Mouse (Mus musculus) liver, adult 2 months (tissue): Measurements from ENCODE around the gene Cry2. TPM values are rescaled to one million over a fixed set of nuclear protein-coding genes. Genes with fewer than 3 reads are reported as not detected.

ENCODE experiments used
- DNase-seq: peaks from one replicate; pipeline ENCODE4 v3.0.0-alpha.2; 2011; ENCODE audit warnings: low read depth, low spot score; ENCODE audit errors: extremely low read depth
- H3K27ac ChIP-seq: fragments of 200-500 bp; replicated peaks from 2 replicates; pipeline ENCODE4 v1.5.1; 2012; ENCODE audit warnings: low read depth, mild to moderate bottlenecking, control low read depth, inconsistent platforms, low read length; ENCODE audit not compliant: insufficient read depth
- H3K27me3 ChIP-seq: fragments of 200-500 bp; 2 replicates; pipeline ENCODE4 v1.6.1; 2012; ENCODE audit warnings: mild to moderate bottlenecking, moderate library complexity, low read length, inconsistent platforms; ENCODE audit not compliant: control insufficient read depth, insufficient read depth
- H3K36me3 ChIP-seq: fragments of 200-500 bp; 2 replicates; pipeline ENCODE4 v1.6.1; 2012; ENCODE audit warnings: low read length, inconsistent platforms; ENCODE audit not compliant: control insufficient read depth, insufficient read depth
- H3K4me1 ChIP-seq: fragments of 200-500 bp; 2 replicates; pipeline ENCODE4 v1.6.1; 2011; ENCODE audit warnings: low read length; ENCODE audit not compliant: control insufficient read depth, insufficient read depth
- H3K4me3 ChIP-seq: fragments of 200-500 bp; 2 replicates; pipeline ENCODE4 v1.5.1; 2011; ENCODE audit warnings: low read depth, mild to moderate bottlenecking, control low read depth, low read length, moderate library complexity; ENCODE audit not compliant: insufficient read depth
- H3K79me2 ChIP-seq: fragments of 200-500 bp; 2 replicates; pipeline ENCODE4 v1.6.1; 2012; ENCODE audit warnings: inconsistent platforms, mild to moderate bottlenecking, low read length, moderate library complexity; ENCODE audit not compliant: control insufficient read depth, insufficient read depth
- H3K9ac ChIP-seq: fragments of 200-500 bp; 2 replicates; pipeline ENCODE4 v1.6.1; 2012; ENCODE audit warnings: low read depth, mild to moderate bottlenecking, control low read depth, inconsistent platforms, low read length
- CTCF ChIP-seq: fragments of 200-500 bp; IDR thresholded peaks from 2 replicates; pipeline ENCODE4 v1.5.1; 2011; ENCODE audit warnings: low read depth, low read length, control low read depth
- POLR2A ChIP-seq: fragments of 200-500 bp; IDR thresholded peaks from 2 replicates; pipeline ENCODE4 v1.6.1; 2011; ENCODE audit warnings: low read length, control low read depth; ENCODE audit not compliant: insufficient read depth; ENCODE audit errors: extremely low read depth
- WGBS: fragments of 180-500 bp; shearing (Covaris S2); methylation state at CpG from one replicate; pipeline ENCODE4 v1.1.7; 2018; 5-methylcytosine and 5-hydroxymethylcytosine counted together
- polyA plus RNA-seq: library from polyadenylated mRNA; depleted of rRNA; stranded (reverse); fragments of >200 nt; gene quantifications from 2 replicates; pipeline ENCODE4 v1.2.3, GENCODE M21; 2012
- total RNA-seq: library from RNA; depleted of rRNA; stranded (reverse); fragments of >200 nt; gene quantifications from 2 replicates; pipeline ENCODE4 v1.2.3, GENCODE M21; 2014

Cry2 gene
- total and polyA plus RNA-seq, 2 experiments, result 17.1 to 20.5 TPM

DNA sequence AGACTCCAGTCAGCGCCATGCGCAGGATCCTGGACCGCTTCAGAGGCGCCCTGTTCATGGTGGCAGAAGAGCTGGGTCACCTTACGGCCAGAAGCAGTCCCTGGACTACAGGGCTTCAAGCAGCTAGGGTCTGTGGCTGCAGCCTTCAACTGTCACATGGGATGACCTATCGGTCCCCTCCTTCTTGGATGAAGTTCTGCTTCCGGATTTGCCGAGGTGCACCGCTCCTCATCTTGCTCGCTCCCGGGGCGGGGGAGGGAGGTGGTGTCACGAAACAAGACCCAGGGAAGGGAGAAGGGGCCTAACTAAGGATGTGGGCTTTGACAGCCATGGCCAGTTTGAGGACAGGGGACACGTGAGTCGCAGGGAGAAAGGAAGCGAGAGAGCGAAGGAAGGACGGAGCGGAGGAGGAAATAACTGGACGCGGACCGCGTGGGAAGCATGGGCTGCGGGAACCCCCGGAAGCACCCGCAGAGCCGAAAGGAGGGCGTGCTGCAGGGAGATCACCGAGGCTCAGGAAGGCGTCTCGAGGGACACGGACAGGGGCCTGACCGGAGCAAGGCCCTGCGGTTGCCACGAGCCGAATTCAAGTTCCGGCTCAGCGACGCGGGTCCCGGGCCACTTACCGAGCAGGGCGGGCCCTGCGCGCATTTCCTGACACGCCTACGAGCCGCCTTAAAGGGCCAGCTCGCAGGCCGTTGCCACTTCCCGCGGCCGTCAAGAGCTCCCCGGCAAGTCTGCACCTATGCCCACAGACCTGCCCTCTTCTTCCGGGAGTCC lies 25.5 kb upstream of the Cry2 start:
- Histone ChIP-seq H3K4me1 (peaks cover 28% of the 10 kb centered on the region), H3K27ac (peak overlapping the region; percentile 74), H3K9ac (peak overlapping the region; percentile 87), H3K79me2 (peaks cover 18% of the 10 kb centered on the region), H3K36me3 (no peaks in the 10 kb centered on the region), H3K4me3 (peak overlapping the region; percentile 82), H3K27me3 (no peaks in the 10 kb centered on the region)
- peak; percentile 72 for DNase-seq
- TF ChIP-seq POLR2A (peak; percentile 63; the same call in 1 of the 2 replicates), CTCF (no peak)
- WGBS, result under 1% methylated on average over 55 of the region's 55 CpGs

DNA sequence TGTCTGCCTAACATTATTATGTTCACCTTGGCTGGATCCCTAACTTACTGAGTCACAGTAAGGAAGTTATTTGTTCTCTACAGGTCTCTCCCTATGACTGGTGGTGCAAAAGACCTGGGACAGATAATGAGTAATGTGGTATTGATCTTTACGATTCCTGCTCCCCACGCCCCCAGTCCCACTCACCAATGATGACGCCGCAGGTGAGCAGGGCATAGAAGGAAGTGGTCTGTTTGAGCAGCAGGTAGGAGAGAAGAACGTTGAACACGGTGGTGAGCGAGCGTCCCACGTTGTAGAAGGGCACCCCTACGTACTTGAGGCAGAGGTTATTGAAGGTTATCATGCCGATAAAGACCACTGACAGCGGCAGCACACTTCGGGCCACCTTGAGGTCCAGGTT lies 24.6 kb upstream of the Cry2 start:
- H3K4me1 ChIP-seq, result peaks cover 28% of the 10 kb centered on the region
- no peak for DNase-seq

DNA sequence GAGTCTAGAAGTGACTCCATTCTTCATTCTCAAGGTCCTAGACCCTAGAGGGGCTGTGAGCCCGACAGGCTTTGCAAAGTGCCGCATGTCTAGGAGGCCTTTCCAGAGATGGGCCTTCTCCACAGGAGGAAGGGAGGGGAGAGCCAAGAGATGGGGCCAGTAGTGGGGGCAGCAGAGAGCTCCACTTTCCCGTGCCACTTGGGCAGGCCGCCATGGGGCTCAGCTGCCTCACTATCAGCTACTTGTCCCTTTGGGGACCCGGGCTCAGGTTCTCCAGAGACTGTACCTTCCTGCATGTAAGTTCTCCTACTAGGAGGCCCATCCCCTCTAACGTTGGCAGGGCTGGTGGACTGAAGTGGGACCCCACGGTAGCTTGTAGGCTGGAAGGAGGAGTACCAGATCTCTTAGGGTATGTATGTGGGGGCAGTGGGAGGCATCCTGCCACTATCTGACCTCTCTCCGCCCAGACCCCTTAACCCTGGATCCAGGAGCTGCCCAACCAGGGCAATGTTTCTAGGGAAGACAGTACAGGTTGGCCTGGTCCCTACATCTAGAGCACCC lies 23.2 kb upstream of the Cry2 start:
- H3K79me2 ChIP-seq, result peaks cover 18% of the 10 kb centered on the region
- 76% methylated on average over 8 of the region's 8 CpGs for WGBS
- peaks cover 4% of the 10 kb centered on the region; the same call in 1 of the 2 replicates for H3K36me3 ChIP-seq
- H3K9ac ChIP-seq, result no peak overlapping the region
- no peak overlapping the region for H3K4me3 ChIP-seq
- no peak for TF ChIP-seq CTCF
- no peak for TF ChIP-seq POLR2A
- no peak for DNase-seq
- H3K27ac ChIP-seq, result no peak overlapping the region
- H3K4me1 ChIP-seq, result peaks cover 28% of the 10 kb centered on the region
- H3K27me3 ChIP-seq, result no peaks in the 10 kb centered on the region

More for the DNA sequence above, 24.6 kb upstream of the Cry2 start:
- WGBS, result 48% methylated on average over 13 of the region's 13 CpGs
- Histone ChIP-seq H3K4me3 (peak overlapping the region; percentile 82; the same call in 1 of the 2 replicates), H3K9ac (peak overlapping the region; percentile 87), H3K27ac (no peak overlapping the region), H3K27me3 (no peaks in the 10 kb centered on the region), H3K79me2 (peaks cover 18% of the 10 kb centered on the region), H3K36me3 (peaks cover 2% of the 10 kb centered on the region; the same call in 1 of the 2 replicates)
- no peak for TF ChIP-seq POLR2A
- no peak for TF ChIP-seq CTCF

- Histone ChIP-seq H3K9ac (no peak overlapping the region), H3K4me1 (peaks cover 31% of the 10 kb centered on the region)
Measured at GRCm38 (mm10) chr2:92455704-92456103, 21.9 kb upstream of the Cry2 start.

GRCm38 (mm10) chr2:92454166-92454565 lies 20.3 kb upstream of the Cry2 start:
- Histone ChIP-seq H3K27ac (no peak overlapping the region), H3K79me2 (peaks cover 18% of the 10 kb centered on the region), H3K4me3 (no peak overlapping the region), H3K4me1 (peaks cover 29% of the 10 kb centered on the region), H3K36me3 (peaks cover 4% of the 10 kb centered on the region; the same call in 1 of the 2 replicates), H3K9ac (no peak overlapping the region), H3K27me3 (no peaks in the 10 kb centered on the region)
- WGBS, result 98% methylated on average over 11 of the region's 11 CpGs
- TF ChIP-seq CTCF, result no peak
- no peak for TF ChIP-seq POLR2A
- DNase-seq, result no peak

More at GRCm38 (mm10) chr2:92455704-92456103, 21.9 kb upstream of the Cry2 start:
- Histone ChIP-seq H3K79me2 (peaks cover 18% of the 10 kb centered on the region), H3K4me3 (no peak overlapping the region), H3K36me3 (peaks cover 4% of the 10 kb centered on the region; the same call in 1 of the 2 replicates), H3K27ac (peak overlapping the region; percentile 43), H3K27me3 (no peaks in the 10 kb centered on the region)
- WGBS, result 5% methylated on average over 3 of the region's 3 CpGs
- peak; percentile 20 for DNase-seq
- TF ChIP-seq POLR2A (no peak), CTCF (no peak)

DNA sequence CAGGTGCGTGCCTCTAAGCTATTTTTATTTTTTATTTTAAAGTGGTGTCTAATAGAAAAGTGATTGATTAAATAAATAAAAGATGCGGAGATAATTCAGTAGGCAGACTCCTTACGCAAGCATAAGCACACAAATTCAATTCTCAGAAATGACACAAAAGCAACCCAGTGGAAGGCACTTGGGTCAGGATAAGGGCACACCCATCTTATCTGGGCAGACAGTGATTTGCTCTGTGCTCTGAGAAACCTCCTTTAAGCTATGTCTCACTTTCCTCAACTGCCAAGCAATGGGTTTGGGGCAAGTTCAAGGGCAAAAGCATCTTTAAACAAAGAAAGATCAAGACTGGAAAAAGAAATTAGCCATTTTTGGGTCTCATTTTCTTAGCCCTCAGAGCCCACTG lies 17.3 kb upstream of the Cry2 start:
- Histone ChIP-seq H3K9ac (no peak overlapping the region), H3K4me1 (peaks cover 15% of the 10 kb centered on the region), H3K4me3 (no peak overlapping the region), H3K27me3 (no peaks in the 10 kb centered on the region), H3K79me2 (no peaks in the 10 kb centered on the region), H3K27ac (no peak overlapping the region), H3K36me3 (peaks cover 4% of the 10 kb centered on the region; the same call in 1 of the 2 replicates)
- WGBS, result 29% methylated on average over 3 of the region's 3 CpGs
- TF ChIP-seq CTCF (no peak), POLR2A (no peak)
- DNase-seq, result peak; percentile 24
